Mouse (Mus musculus): ENCODE data around the gene Acot7. TPM values are rescaled to one million over a fixed set of nuclear protein-coding genes. Genes with fewer than 3 reads are reported as not detected.
A peak's percentile ranks its signal among the peaks of the same experiment; 100 is the strongest.

Gene Acot7
- total RNA-seq, 1 experiment from 2014 or later = 34.6 TPM

- no peak for DNase-seq
Measured at GRCm38 (mm10) chr4:152151451-152151965, 26.4 kb upstream of the Acot7 start.

- peak; percentile 68 for DNase-seq
Measured at GRCm38 (mm10) chr4:152151966-152152544, 25.9 kb upstream of the Acot7 start, which contains the start of gene Espn. TSS of gene Espn (minus strand) at chr4:152152371.

- DNase-seq = peak; percentile 83
Measured at GRCm38 (mm10) chr4:152153771-152154177, 24.2 kb upstream of the Acot7 start.

- no peak for DNase-seq
Measured at GRCm38 (mm10) chr4:152155019-152155418, 22.9 kb upstream of the Acot7 start.

GRCm38 (mm10) chr4:152157779-152158584 lies 20.0 kb upstream of the Acot7 start:
- no peak for DNase-seq

- DNase-seq = no peak
Measured at GRCm38 (mm10) chr4:152158585-152159284, 19.2 kb upstream of the Acot7 start, which contains the start of gene Hes2. TSS of gene Hes2 (plus strand) at chr4:152158867.

- no peak for DNase-seq
Measured at GRCm38 (mm10) chr4:152159285-152159678, 18.7 kb upstream of the Acot7 start.

GRCm38 (mm10) chr4:152160748-152161147 lies 17.2 kb upstream of the Acot7 start:
- no peak for DNase-seq

- no peak for DNase-seq
Measured at GRCm38 (mm10) chr4:152161601-152162000, 16.3 kb upstream of the Acot7 start.

DNA sequence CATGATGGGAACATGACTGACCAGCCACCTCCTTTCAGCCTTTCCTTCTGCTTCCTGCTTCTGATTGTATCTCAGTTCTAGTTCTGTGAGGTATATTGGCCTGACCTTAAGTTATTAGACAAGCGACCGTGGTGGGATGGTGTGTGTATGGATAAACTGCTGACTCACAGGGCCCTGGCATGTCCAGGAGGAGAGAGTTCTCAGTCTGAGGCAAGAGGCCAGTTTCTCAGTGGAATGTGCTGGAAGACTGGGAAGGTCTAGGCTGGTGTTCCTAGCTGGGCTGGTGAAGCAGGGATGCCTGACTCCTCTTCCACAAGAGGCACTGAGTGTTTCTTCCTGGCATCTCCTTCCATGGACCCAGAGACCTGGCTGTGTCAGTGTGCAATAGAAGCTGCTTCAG lies 15.2 kb upstream of the Acot7 start:
- no peak for DNase-seq

DNA sequence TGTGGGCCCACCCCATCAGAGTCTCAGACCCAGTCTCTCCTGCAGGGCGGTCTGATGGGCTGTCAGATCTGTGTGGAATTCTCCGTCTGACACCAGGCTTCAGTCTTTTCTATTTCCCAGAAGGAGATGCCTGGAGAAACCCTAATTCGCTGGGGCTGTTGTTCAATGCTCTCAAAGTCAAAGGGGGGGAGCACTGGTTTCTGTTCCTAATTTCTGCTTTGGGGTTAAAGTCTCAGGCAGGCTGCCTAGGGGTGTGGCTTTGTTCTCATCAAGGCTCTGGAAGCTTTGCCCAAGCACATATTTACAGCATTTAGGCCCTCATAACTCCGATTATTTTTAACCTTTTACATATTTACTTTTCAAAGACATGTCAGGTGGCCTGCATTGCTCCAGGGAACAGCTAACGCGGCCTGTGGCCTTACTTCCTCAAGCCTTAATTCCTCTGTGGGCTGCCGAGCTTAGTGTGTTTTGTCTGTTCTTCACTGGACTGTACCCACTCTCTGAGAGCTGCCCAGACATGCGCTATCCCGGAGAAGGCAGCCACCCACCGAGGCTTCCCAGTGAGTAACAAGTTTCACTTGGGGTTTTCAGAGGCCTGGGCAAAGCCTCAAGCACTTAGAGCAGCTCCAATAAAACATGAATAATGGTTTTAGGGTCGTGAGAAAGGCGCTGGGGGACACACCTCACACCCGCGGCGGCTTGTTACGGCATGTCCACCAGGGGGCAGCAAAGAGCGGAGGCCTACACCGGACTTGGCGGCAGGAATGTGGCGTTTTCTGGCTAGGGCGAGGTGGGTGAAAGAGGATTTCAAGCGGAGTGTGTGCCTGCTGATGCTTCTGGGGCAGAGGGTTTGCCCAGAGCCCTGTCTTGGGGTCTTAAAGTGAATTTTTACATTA lies 12.7 kb upstream of the Acot7 start:
- peak; percentile 79 for DNase-seq

DNA sequence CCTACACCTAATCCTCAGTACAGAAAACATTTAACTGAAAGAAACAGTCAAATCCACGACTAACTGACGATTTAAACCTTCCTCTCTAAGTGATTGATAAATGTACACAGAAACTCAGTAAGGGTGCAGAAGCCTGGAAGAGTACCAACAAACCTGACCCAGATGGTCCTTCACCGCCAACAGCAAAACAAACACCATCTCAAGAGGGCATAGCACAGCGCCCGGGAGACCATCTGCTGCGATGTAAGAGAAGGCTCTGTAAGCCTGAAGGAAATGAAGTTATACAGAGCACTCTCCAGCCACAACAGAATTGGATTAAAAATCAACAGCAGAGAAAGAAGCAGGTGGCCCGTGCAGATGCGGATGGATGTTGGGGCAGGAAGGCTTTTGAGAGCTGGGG lies 9.9 kb upstream of the Acot7 start:
- DNase-seq = no peak

DNA sequence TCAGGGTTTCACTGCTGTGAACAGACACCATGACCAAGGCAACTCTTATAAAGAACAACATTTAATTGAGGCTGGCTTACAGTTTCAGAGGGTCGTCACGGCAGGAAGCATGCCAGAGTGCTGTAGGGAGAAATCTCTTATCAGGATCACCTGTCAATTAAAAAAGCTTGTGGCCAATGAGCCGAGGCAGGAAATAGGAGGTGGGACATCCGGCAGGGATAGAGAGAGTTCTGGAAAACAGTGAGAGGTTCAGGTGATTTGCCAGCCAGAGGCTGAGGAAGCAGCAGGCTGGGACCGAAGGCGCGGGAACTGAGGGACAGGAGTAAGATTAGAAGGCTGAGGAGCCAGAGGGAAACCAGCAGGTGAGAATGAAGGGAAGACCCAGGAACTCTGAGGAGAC lies 8.8 kb upstream of the Acot7 start:
- no peak for DNase-seq

- no peak for DNase-seq
Measured at GRCm38 (mm10) chr4:152170286-152170685, 7.6 kb upstream of the Acot7 start.

DNA sequence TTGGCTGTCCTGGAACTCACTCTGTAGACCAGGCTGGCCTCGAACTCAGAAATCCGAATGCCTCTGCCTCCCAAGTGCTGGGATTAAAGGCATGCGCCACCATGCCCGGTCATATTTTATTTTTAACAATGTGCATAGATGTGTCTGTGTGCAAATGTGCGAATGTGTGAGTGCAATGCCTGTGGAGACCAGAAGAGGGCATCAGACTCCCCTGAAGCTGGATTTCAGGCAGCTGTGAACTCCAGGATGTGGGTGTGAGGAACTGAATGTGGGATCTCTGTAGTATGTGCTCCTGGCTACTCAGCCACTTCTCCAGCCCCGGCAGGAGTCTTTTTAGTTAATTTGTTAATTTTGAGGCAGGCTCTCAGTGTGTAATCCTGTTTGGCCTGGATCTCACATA lies 6.4 kb upstream of the Acot7 start:
- DNase-seq = no peak

DNA sequence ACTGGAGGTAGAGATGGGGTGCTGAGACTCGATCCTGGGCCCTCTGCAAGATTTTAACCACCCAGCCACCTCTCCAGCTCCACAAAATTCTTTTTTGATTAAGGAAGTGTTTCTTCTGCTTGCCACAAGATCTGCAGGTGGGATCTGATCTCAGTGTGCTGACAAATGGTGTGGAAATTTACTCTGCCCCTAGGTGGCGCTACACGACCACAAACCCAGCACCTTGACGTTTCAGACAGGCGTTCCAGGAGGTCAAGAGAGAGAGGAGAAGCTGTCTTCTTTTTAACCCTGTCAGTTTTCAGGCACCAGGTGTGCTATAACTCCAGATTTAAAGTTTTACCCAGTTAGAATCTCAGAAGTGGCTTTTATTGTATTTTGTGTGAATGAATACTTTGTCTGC lies 4.9 kb upstream of the Acot7 start:
- peak; percentile 79 for DNase-seq

DNA sequence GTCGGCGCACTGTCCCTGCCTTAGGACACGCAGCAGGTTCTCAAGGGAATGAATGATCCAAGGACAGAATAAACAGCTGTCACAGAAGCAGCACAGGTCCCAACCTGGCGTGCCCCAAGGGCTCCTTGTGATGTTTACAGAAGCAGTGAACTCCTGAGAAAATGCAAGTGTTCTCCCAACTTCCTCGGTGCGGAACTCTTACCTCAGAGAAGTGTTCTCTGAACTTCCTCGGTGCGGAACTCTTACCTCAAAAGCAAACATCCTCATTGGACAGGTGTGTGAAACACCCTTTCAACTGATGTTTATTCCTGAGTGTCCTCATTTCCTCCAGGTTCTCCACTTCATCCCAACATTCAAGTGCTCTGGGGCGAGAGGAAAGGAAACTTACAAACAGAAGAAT lies 4.0 kb upstream of the Acot7 start:
- DNase-seq = no peak

- no peak for DNase-seq
Measured at GRCm38 (mm10) chr4:152176638-152177037, 1.3 kb upstream of the Acot7 start.

- no peak for DNase-seq
Measured at GRCm38 (mm10) chr4:152177174-152177536, 779 bp upstream of the Acot7 start.

GRCm38 (mm10) chr4:152178344-152178864 lies 470 bp downstream of the Acot7 start:
- peak; percentile 70 for DNase-seq

- peak; percentile 47 for DNase-seq
Measured at GRCm38 (mm10) chr4:152178916-152179705, 1.2 kb downstream of the Acot7 start.
